Mouse (Mus musculus) embryonic stem cell, embryonic (primary cell): ENCODE measurements at regions not wholly inside any gene's neighbourhood (a gene's known extent, or its start where the extent isn't known, plus 50 kb on each side); places are given as distances from the start of the nearest gene placed in this dataset.

Source experiments
- CTCF ChIA-PET, 4 experiments: fragments of 300-600 bp in 2 of 4; fragments of 350-600 bp in 2 of 4; sonication (Branson Sonifier 250); formaldehyde crosslinking; loops; one replicate each; lab custom pipeline; 2022; ENCODE audit warnings: inconsistent platforms in 2 of 4; lab: Charles Lee
- POLR2A ChIA-PET, 4 experiments: fragments of 300-600 bp in 2 of 4; fragments of 350-600 bp in 2 of 4; sonication (Branson Sonifier 250); formaldehyde crosslinking; loops; one replicate each; lab custom pipeline; 2022; ENCODE audit warnings: antibody characterized with exemption in 4 of 4, inconsistent platforms in 1 of 4; lab: Charles Lee

- CTCF ChIA-PET = no interaction called here
Measured at GRCm38 (mm10) chr4:153113577-153113976, 369.0 kb downstream of the Ajap1 start.

GRCm38 (mm10) chr4:153110291-153110746, 372.3 kb downstream of the Ajap1 start:
- ChIA-PET CTCF (interaction anchor here in 3 of 4 experiments (0.6 to 2.0 kb wide), 12 partner anchors 9 to 1289 kb away, joined by 3 to 8 read pairs (median 3); no protein-coding TSS in a partner anchor), POLR2A (interaction anchor here in 3 of 4 experiments (0.5 to 1.2 kb wide), 4 partner anchors 22 to 378 kb away, joined by 3 to 4 read pairs (median 3); no protein-coding TSS in a partner anchor)

More at GRCm38 (mm10) chr4:153113577-153113976, 369.0 kb downstream of the Ajap1 start:
- POLR2A ChIA-PET = no interaction called here

- CTCF ChIA-PET = interaction anchor here in 2 of 4 experiments (0.5 to 2.2 kb wide), 2 partner anchors 12 to 786 kb away, joined by 6 to 18 read pairs; no protein-coding TSS in a partner anchor
Measured at GRCm38 (mm10) chr4:153098591-153098990, 384.0 kb downstream of the Ajap1 start.

GRCm38 (mm10) chr4:153097601-153098000, 385.0 kb downstream of the Ajap1 start:
- CTCF ChIA-PET = interaction anchor here in 1 of 4 experiments (0.6 kb wide), 1 partner anchor 822 kb away, joined by 3 read pairs; no protein-coding TSS in a partner anchor
- POLR2A ChIA-PET = no interaction called here

More at GRCm38 (mm10) chr4:153098591-153098990, 384.0 kb downstream of the Ajap1 start:
- POLR2A ChIA-PET = interaction anchor here in 1 of 4 experiments (0.9 kb wide), 1 partner anchor 16 kb away, joined by 3 read pairs; no protein-coding TSS in a partner anchor

GRCm38 (mm10) chr4:153093129-153093528, 389.5 kb downstream of the Ajap1 start:
- ChIA-PET CTCF (interaction anchor here in 1 of 4 experiments (0.6 kb wide), 1 partner anchor 44 kb away, joined by 3 read pairs; no protein-coding TSS in a partner anchor), POLR2A (interaction anchor here in 1 of 4 experiments (0.6 kb wide), 1 partner anchor 1310 kb away, joined by 4 read pairs; no protein-coding TSS in a partner anchor)

- ChIA-PET CTCF (interaction anchor here in 1 of 4 experiments (1.1 kb wide), 1 partner anchor 381 kb away, joined by 4 read pairs; no protein-coding TSS in a partner anchor), POLR2A (interaction anchor here in 1 of 4 experiments (1.0 kb wide), 1 partner anchor 10 kb away, joined by 4 read pairs; no protein-coding TSS in a partner anchor)
Measured at GRCm38 (mm10) chr4:153082166-153082565, 400.4 kb downstream of the Ajap1 start.

GRCm38 (mm10) chr4:153074590-153074989, 408.0 kb downstream of the Ajap1 start:
- POLR2A ChIA-PET = interaction anchor here in 1 of 4 experiments (0.6 kb wide), 1 partner anchor 59 kb away, joined by 3 read pairs; no protein-coding TSS in a partner anchor
- CTCF ChIA-PET = no interaction called here

GRCm38 (mm10) chr4:153070190-153070745, 412.3 kb downstream of the Ajap1 start:
- CTCF ChIA-PET = interaction anchor here in 1 of 4 experiments (0.6 kb wide), 1 partner anchor 1709 kb away, joined by 9 read pairs; no protein-coding TSS in a partner anchor
- POLR2A ChIA-PET = no interaction called here

GRCm38 (mm10) chr4:153068484-153069033, 414.1 kb downstream of the Ajap1 start:
- ChIA-PET CTCF (interaction anchor here in 1 of 4 experiments (0.6 kb wide), 1 partner anchor 139 kb away, joined by 3 read pairs; no protein-coding TSS in a partner anchor), POLR2A (no interaction called here)

GRCm38 (mm10) chr4:153064021-153064605, 418.5 kb downstream of the Ajap1 start:
- CTCF ChIA-PET = interaction anchor here in 1 of 4 experiments (1.1 kb wide), 1 partner anchor 28 kb away, joined by 3 read pairs; no protein-coding TSS in a partner anchor
- POLR2A ChIA-PET = no interaction called here

- CTCF ChIA-PET = interaction anchor here in 1 of 4 experiments (0.5 kb wide), 1 partner anchor 67 kb away, joined by 9 read pairs; no protein-coding TSS in a partner anchor
- POLR2A ChIA-PET = interaction anchor here in 1 of 4 experiments (0.6 kb wide), 1 partner anchor 22 kb away, joined by 6 read pairs; no protein-coding TSS in a partner anchor
Measured at GRCm38 (mm10) chr4:153063402-153063801, 419.2 kb downstream of the Ajap1 start.

GRCm38 (mm10) chr4:153058152-153058551, 424.5 kb downstream of the Ajap1 start:
- ChIA-PET POLR2A (interaction anchor here in 2 of 4 experiments (0.5 to 1.1 kb wide), 2 partner anchors 13 to 17 kb away, joined by 3 read pairs; no protein-coding TSS in a partner anchor), CTCF (interaction anchor here in 1 of 4 experiments (0.7 kb wide), 1 partner anchor 531 kb away, joined by 4 read pairs; no protein-coding TSS in a partner anchor)

GRCm38 (mm10) chr4:153023711-153024110, 458.9 kb downstream of the Ajap1 start:
- CTCF ChIA-PET = no interaction called here

GRCm38 (mm10) chr4:153019211-153019610, 463.4 kb downstream of the Ajap1 start:
- ChIA-PET POLR2A (no interaction called here), CTCF (interaction anchor here in 1 of 4 experiments (0.6 kb wide), 1 partner anchor 309 kb away, joined by 3 read pairs; no protein-coding TSS in a partner anchor)

More at GRCm38 (mm10) chr4:153023711-153024110, 458.9 kb downstream of the Ajap1 start:
- POLR2A ChIA-PET = no interaction called here

GRCm38 (mm10) chr4:153018138-153018921, 464.3 kb downstream of the Ajap1 start:
- ChIA-PET CTCF (interaction anchor here in 1 of 4 experiments (0.7 kb wide), 1 partner anchor 437 kb away, joined by 3 read pairs; no protein-coding TSS in a partner anchor), POLR2A (no interaction called here)

- POLR2A ChIA-PET = no interaction called here
- CTCF ChIA-PET = no interaction called here
Measured at GRCm38 (mm10) chr4:153017816-153018137, 464.8 kb downstream of the Ajap1 start.

GRCm38 (mm10) chr4:153003338-153003737, 479.3 kb downstream of the Ajap1 start:
- ChIA-PET POLR2A (no interaction called here), CTCF (no interaction called here)

- ChIA-PET CTCF (no interaction called here), POLR2A (no interaction called here)
Measured at GRCm38 (mm10) chr4:153002516-153002915, 480.1 kb downstream of the Ajap1 start.
